Mouse (Mus musculus): ENCODE measurements around the gene Ttll11.

- TF ChIP-seq POLR2A (IDR thresholded peaks at IDR 0.05; ENCODE audit: borderline replicate concordance, low read depth, low read length) (no peak), CTCF (IDR thresholded peaks at IDR 0.05; ENCODE audit: low read depth, low read length) (no peak)
Observed at GRCm38 (mm10) chr2:35942960-35943359, 36.8 kb downstream of the Ttll11 start.

Measured in bone marrow macrophage, adult 2 months (primary cell).